Mouse (Mus musculus) limb, embryonic 14.5 days (tissue): ENCODE measurements around the gene Nomo1. TPM values are rescaled to one million over a fixed set of nuclear protein-coding genes. Genes with fewer than 3 reads are reported as not detected.

Source experiments
- ATAC-seq: fragments of 200-750 bp; cut with Nextera tagmentation; 2 replicates; pipeline ENCODE4 v1.8.0; 2017; ENCODE audit warnings: low read depth, moderate number of reproducible peaks, moderate TSS enrichment; ENCODE audit not compliant: low FRiP score
- DNase-seq: peaks from one replicate; pipeline ENCODE4 v3.0.0-alpha.2; 2015; ENCODE audit warnings: low spot score
- H3K27ac ChIP-seq: fragments of 300-500 bp; sonication (generic); replicated peaks from 2 replicates; pipeline ENCODE4 v1.5.1; 2014; ENCODE audit warnings: low read depth, mild to moderate bottlenecking, low read length, moderate library complexity, mixed read lengths
- H3K27me3 ChIP-seq: fragments of 300-500 bp; sonication (generic); 2 replicates; pipeline ENCODE4 v1.6.1; 2014; ENCODE audit warnings: low read length, mixed read lengths; ENCODE audit not compliant: control insufficient read depth, insufficient read depth
- H3K36me3 ChIP-seq: fragments of 300-500 bp; sonication (generic); 2 replicates; pipeline ENCODE4 v1.6.1; 2014; ENCODE audit warnings: mild to moderate bottlenecking, low read length, moderate library complexity, mixed read lengths; ENCODE audit not compliant: control insufficient read depth, insufficient read depth
- H3K4me1 ChIP-seq: fragments of 300-500 bp; sonication (generic); 2 replicates; pipeline ENCODE4 v1.6.1; 2014; ENCODE audit warnings: antibody characterized with exemption, low read length, mixed read lengths; ENCODE audit not compliant: control insufficient read depth, insufficient read depth
- H3K4me2 ChIP-seq: fragments of 300-500 bp; sonication (generic); replicated peaks from 2 replicates; pipeline ENCODE4 v1.6.1; 2014; ENCODE audit warnings: low read depth, mild to moderate bottlenecking, low read length, moderate library complexity; ENCODE audit not compliant: severe bottlenecking
- H3K4me3 ChIP-seq: fragments of 300-500 bp; sonication (generic); replicated peaks from 2 replicates; pipeline ENCODE4 v1.5.1; 2014; ENCODE audit warnings: low read length
- H3K9ac ChIP-seq: fragments of 300-500 bp; sonication (generic); 2 replicates; pipeline ENCODE4 v1.6.1; 2014; ENCODE audit warnings: mild to moderate bottlenecking, low read depth, low read length, moderate library complexity; ENCODE audit not compliant: severe bottlenecking
- H3K9me3 ChIP-seq: fragments of 300-500 bp; sonication (generic); 2 replicates; pipeline ENCODE4 v1.6.1; 2016; ENCODE audit warnings: low read length; ENCODE audit not compliant: control insufficient read depth
- POLR2A ChIP-seq: fragments of 200-500 bp; IDR thresholded peaks from 2 replicates; pipeline ENCODE4 v1.8.0; 2012; ENCODE audit warnings: inconsistent platforms, mild to moderate bottlenecking, moderate library complexity, borderline replicate concordance; ENCODE audit not compliant: insufficient read depth, insufficient read length; ENCODE audit errors: extremely low read depth
- WGBS: fragments of 180-500 bp; shearing (Covaris S2); extraction: QIAGEN DNeasy Blood & Tissue Kit; methylation state at CpG from one replicate; pipeline ENCODE4 v1.1.7; 2014; 5-methylcytosine and 5-hydroxymethylcytosine counted together
- polyA plus RNA-seq, 2 experiments: library from polyadenylated mRNA; depleted of rRNA in 1 of 2; stranded (reverse) in 1 of 2; unstranded in 1 of 2; fragments of >200 nt; fragmentation: Nextera tagmentation in 1 of 2; extraction: Ambion mirVana in 1 of 2; gene quantifications; 2 replicates each; pipeline versions ENCODE4 v1.2.1 to v1.2.3; 2012 to 2014

Gene Nomo1
- polyA plus RNA-seq, 2 experiments, result 21.2 to 39.5 TPM

DNA sequence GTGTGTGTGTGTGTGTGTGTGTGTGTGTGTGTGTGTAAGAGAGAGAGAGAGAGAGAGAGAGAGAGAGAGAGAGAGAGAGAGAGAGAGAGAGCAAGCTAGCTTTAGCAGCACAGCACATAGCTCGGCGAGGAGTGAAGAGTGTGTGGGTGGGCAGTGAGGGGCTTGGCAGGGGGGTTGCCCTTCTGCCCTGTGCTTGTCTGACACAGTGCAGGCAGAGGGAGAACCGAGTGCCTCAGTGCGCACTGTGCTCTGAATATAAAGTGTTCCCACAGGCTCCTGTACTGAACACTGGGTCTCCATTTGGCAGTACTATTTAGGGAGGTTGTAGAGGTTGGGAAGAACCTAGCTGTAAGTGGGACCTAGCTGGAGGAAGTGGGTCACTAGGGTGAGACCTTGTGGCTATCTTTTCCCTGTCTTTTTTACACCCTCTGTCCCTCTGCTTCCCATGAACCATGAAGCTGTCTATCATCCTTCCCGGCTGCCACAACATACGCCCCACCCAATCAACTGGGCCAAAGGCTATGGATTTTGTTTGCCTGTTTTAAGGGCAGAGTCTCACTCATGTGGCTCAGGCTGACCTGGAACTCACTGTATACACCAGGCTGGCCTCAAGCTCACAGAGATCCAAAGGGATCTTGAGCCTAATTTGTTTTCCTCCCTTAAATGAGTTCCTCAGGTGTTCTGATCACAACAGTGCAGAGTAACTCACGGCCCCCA, 96.1 kb downstream of the Nomo1 start:
- DNase-seq (no peak), ATAC-seq (no peak)
- Histone ChIP-seq H3K9me3 (no peaks in the 10 kb centered on the region), H3K27me3 (no peaks in the 10 kb centered on the region), H3K9ac (no peak overlapping the region), H3K4me2 (no peak overlapping the region), H3K4me3 (no peak overlapping the region), H3K36me3 (no peaks in the 10 kb centered on the region), H3K4me1 (peaks cover 7% of the 10 kb centered on the region), H3K27ac (no peak overlapping the region)
- TF ChIP-seq POLR2A, result no peak
- 51% methylated on average over 7 of the region's 7 CpGs for WGBS

DNA sequence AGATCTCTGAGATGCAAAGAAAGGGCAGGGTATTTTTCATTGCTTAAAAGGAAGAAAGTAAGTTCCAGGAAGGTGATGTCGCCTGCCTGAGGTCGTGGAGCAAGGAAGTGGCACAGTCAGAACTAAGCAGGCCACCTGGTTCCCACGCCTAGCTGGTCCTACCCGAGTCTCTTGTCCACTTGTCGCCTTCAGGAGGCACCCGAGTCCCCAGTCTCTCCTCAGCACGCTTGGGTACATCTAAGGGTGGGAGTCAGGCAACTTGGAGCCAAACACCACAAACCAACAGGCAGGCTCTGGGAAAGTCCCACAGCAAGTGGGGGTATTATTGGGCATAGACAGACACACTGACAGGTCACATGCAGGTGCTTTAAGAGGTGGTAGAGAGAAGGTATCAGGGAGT, 97.2 kb downstream of the Nomo1 start:
- Histone ChIP-seq H3K4me2 (no peak overlapping the region), H3K4me3 (no peak overlapping the region), H3K27me3 (no peaks in the 10 kb centered on the region), H3K27ac (no peak overlapping the region), H3K4me1 (peaks cover 7% of the 10 kb centered on the region), H3K9ac (no peak overlapping the region), H3K9me3 (no peaks in the 10 kb centered on the region), H3K36me3 (no peaks in the 10 kb centered on the region)
- 64% methylated on average over 7 of the region's 7 CpGs for WGBS
- TF ChIP-seq POLR2A, result no peak
- ATAC-seq, result no peak
- DNase-seq, result no peak

DNA sequence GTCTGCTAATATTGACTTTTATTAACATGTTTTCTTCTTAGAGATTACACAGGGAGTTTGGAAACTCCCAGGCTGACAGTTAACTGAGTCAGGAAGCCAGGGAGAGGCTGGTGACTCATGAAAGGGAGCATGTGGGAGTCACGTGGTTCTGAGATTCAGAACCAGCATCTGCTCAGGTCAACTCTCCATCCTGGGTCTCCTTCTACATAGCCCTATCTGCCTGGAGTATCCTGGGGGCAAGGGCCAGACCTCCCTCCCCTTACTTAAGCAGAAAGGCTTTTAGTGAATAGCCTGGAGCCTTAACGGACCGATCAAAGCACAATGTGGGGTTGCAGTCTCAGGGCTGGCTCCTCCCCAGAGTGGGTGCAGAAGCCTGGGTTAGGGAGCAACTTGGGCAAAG, 97.8 kb downstream of the Nomo1 start:
- ATAC-seq (no peak), DNase-seq (no peak)
- H3K27ac ChIP-seq, result no peak overlapping the region
- 28% methylated on average over 3 of the region's 3 CpGs for WGBS
- no peak overlapping the region for H3K9ac ChIP-seq
- no peak overlapping the region for H3K4me3 ChIP-seq
- no peaks in the 10 kb centered on the region for H3K27me3 ChIP-seq
- no peak overlapping the region for H3K4me2 ChIP-seq
- no peak for TF ChIP-seq POLR2A
- H3K36me3 ChIP-seq, result no peaks in the 10 kb centered on the region
- no peaks in the 10 kb centered on the region for H3K9me3 ChIP-seq
- peaks cover 7% of the 10 kb centered on the region for H3K4me1 ChIP-seq

DNA sequence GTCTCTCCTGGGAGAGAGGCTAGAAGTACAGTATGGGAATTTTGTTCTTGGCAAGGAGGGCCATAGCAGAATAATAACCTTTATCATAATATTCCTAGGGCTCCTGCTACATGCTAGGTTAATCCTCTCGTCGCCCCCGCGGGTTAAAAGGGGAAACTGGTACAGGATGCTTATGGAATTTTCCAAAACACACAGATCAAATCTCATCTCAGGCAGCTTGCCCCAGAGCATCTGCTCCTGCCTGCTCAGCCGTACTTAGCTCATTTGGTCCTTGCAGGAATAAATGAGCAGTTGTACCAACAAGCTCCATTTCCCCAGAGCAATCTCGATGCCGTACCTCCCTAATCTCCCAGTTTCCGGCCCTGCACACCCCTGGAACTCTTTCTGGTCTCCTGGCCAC, 98.3 kb downstream of the Nomo1 start:
- no peak for DNase-seq
- Histone ChIP-seq H3K9me3 (no peaks in the 10 kb centered on the region), H3K4me3 (no peak overlapping the region), H3K27me3 (no peaks in the 10 kb centered on the region), H3K9ac (no peak overlapping the region), H3K36me3 (no peaks in the 10 kb centered on the region), H3K4me2 (no peak overlapping the region), H3K27ac (no peak overlapping the region), H3K4me1 (peaks cover 7% of the 10 kb centered on the region)
- WGBS, result 70% methylated on average over 8 of the region's 8 CpGs
- no peak for ATAC-seq
- TF ChIP-seq POLR2A, result no peak

DNA sequence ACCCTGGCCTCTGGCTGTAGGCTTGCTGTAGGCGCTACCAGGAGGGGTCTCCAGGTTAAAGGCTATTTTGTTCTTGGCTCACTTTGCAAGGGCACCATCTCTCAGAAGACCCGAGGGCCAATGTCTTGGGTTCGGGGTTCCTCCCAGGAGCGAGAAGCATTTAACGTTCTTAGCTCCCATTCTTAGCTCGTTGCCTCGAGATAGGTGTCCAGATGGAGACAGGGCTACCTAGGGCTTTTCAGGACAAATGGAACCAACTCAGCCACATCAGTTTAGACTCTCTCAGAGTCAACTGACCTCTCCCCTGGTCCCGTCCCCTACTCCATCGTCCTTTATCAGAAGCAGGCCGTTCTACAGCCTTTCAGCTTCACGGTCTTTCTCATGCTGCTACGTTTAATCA, 98.7 kb downstream of the Nomo1 start:
- Histone ChIP-seq H3K27me3 (no peaks in the 10 kb centered on the region), H3K27ac (no peak overlapping the region), H3K9me3 (no peaks in the 10 kb centered on the region), H3K4me1 (peaks cover 7% of the 10 kb centered on the region), H3K36me3 (no peaks in the 10 kb centered on the region), H3K4me2 (no peak overlapping the region), H3K4me3 (no peak overlapping the region), H3K9ac (no peak overlapping the region)
- DNase-seq, result no peak
- 90% methylated on average over 12 of the region's 12 CpGs for WGBS
- ATAC-seq, result no peak
- no peak for TF ChIP-seq POLR2A

Other genes starting within 250 kb of the Nomo1 start
- 46.2 and 70.5 TPM in 2 replicates for gene Lmtk3, start 250.0 kb upstream of the Nomo1 start, polyA plus RNA-seq (2012; rRNA removed)
- 1.8 and 2.8 TPM in 2 replicates for gene Lmtk3, start 250.0 kb upstream of the Nomo1 start, polyA plus RNA-seq (2014; fragmentation: Nextera tagmentation; extraction: Ambion mirVana)
- 5.3 and 8.9 TPM in 2 replicates for gene Sult2b1, start 249.0 kb upstream of the Nomo1 start, polyA plus RNA-seq (2012; rRNA removed)
- gene Sult2b1, start 249.0 kb upstream of the Nomo1 start, polyA plus RNA-seq (2014; fragmentation: Nextera tagmentation; extraction: Ambion mirVana), result 19.0 and 31.7 TPM in 2 replicates
- 100 and 105 TPM in 2 replicates for gene Cyth2, start 219.1 kb upstream of the Nomo1 start, polyA plus RNA-seq (2012; rRNA removed)
- gene Cyth2, start 219.1 kb upstream of the Nomo1 start, polyA plus RNA-seq (2014; fragmentation: Nextera tagmentation; extraction: Ambion mirVana), result 91.7 and 113 TPM in 2 replicates
- gene Kcnj14, start 208.9 kb upstream of the Nomo1 start, polyA plus RNA-seq (2012; rRNA removed), result 1.7 and 3.5 TPM in 2 replicates
- 1.1 and 1.4 TPM in 2 replicates for gene Kcnj14, start 208.9 kb upstream of the Nomo1 start, polyA plus RNA-seq (2014; fragmentation: Nextera tagmentation; extraction: Ambion mirVana)
- 33.7 and 38.7 TPM in 2 replicates for gene Grwd1, start 202.8 kb upstream of the Nomo1 start, polyA plus RNA-seq (2012; rRNA removed)
- 62.4 and 62.9 TPM in 2 replicates for gene Grwd1, start 202.8 kb upstream of the Nomo1 start, polyA plus RNA-seq (2014; fragmentation: Nextera tagmentation; extraction: Ambion mirVana)
- 374 and 521 TPM in 2 replicates for gene Kdelr1, start 160.9 kb upstream of the Nomo1 start, polyA plus RNA-seq (2012; rRNA removed)
- 140 and 163 TPM in 2 replicates for gene Kdelr1, start 160.9 kb upstream of the Nomo1 start, polyA plus RNA-seq (2014; fragmentation: Nextera tagmentation; extraction: Ambion mirVana)
- gene Grin2d, start 155.3 kb upstream of the Nomo1 start, polyA plus RNA-seq (2012; rRNA removed), result 4.9 and 7.4 TPM in 2 replicates
- 0.59 and 0.61 TPM in 2 replicates for gene Grin2d, start 155.3 kb upstream of the Nomo1 start, polyA plus RNA-seq (2014; fragmentation: Nextera tagmentation; extraction: Ambion mirVana)
- gene Syngr4, start 137.0 kb upstream of the Nomo1 start, polyA plus RNA-seq (2012; rRNA removed), result 0.49 and 0.83 TPM in 2 replicates
- gene Syngr4, start 137.0 kb upstream of the Nomo1 start, polyA plus RNA-seq (2014; fragmentation: Nextera tagmentation; extraction: Ambion mirVana), result 0.53 and 0.99 TPM in 2 replicates
- 17.1 and 22.7 TPM in 2 replicates for gene Tmem143, start 136.8 kb upstream of the Nomo1 start, polyA plus RNA-seq (2012; rRNA removed)
- 3.5 and 4.7 TPM in 2 replicates for gene Tmem143, start 136.8 kb upstream of the Nomo1 start, polyA plus RNA-seq (2014; fragmentation: Nextera tagmentation; extraction: Ambion mirVana)
- gene Emp3, start 112.3 kb upstream of the Nomo1 start, polyA plus RNA-seq (2012; rRNA removed), result 201 and 274 TPM in 2 replicates
- 318 and 324 TPM in 2 replicates for gene Emp3, start 112.3 kb upstream of the Nomo1 start, polyA plus RNA-seq (2014; fragmentation: Nextera tagmentation; extraction: Ambion mirVana)
- 7.1 and 7.9 TPM in 2 replicates for gene Ccdc114, start 109.6 kb upstream of the Nomo1 start, polyA plus RNA-seq (2012; rRNA removed)
- 2.5 and 3.1 TPM in 2 replicates for gene Ccdc114, start 109.6 kb upstream of the Nomo1 start, polyA plus RNA-seq (2014; fragmentation: Nextera tagmentation; extraction: Ambion mirVana)
- gene Abcc6, start 3.4 kb upstream of the Nomo1 start, polyA plus RNA-seq (2012; rRNA removed), result 1.2 and 2.2 TPM in 2 replicates
- gene Abcc6, start 3.4 kb upstream of the Nomo1 start, polyA plus RNA-seq (2014; fragmentation: Nextera tagmentation; extraction: Ambion mirVana), result 0.18 and 0.30 TPM in 2 replicates
- gene Kcnj11, start 67.1 kb downstream of the Nomo1 start, polyA plus RNA-seq (2012; rRNA removed), result 2.6 and 4.7 TPM in 2 replicates
- gene Kcnj11, start 67.1 kb downstream of the Nomo1 start, polyA plus RNA-seq (2014; fragmentation: Nextera tagmentation; extraction: Ambion mirVana), result 0.28 and 0.41 TPM in 2 replicates
- 1.5 and 2.4 TPM in 2 replicates for gene Abcc8, start 146.3 kb downstream of the Nomo1 start, polyA plus RNA-seq (2012; rRNA removed)
- 0.98 and 2.6 TPM in 2 replicates for gene Abcc8, start 146.3 kb downstream of the Nomo1 start, polyA plus RNA-seq (2014; fragmentation: Nextera tagmentation; extraction: Ambion mirVana)
- gene Ush1c, start 204.8 kb downstream of the Nomo1 start, polyA plus RNA-seq (2012; rRNA removed), result 0.18 and 0.19 TPM in 2 replicates
- gene Ush1c, start 204.8 kb downstream of the Nomo1 start, polyA plus RNA-seq (2014; fragmentation: Nextera tagmentation; extraction: Ambion mirVana), result 0.12 and 0.18 TPM in 2 replicates
- gene Otog, start 207.3 kb downstream of the Nomo1 start, polyA plus RNA-seq (2012; rRNA removed), result 2.3 and 3.3 TPM in 2 replicates
- 0.63 and 0.79 TPM in 2 replicates for gene Otog, start 207.3 kb downstream of the Nomo1 start, polyA plus RNA-seq (2014; fragmentation: Nextera tagmentation; extraction: Ambion mirVana)